Mouse (Mus musculus) G1E (cell line): ENCODE results near the gene Adck1. TPM values are rescaled to one million over a fixed set of nuclear protein-coding genes. Genes with fewer than 3 reads are reported as not detected.
"Not testable (repeated sequence)": the region's sequence is repeated elsewhere in the genome, so short reads cannot be mapped to it uniquely, and the experiment has no call there.

Source experiments
- ATAC-seq: 2 replicates; pipeline ENCODE4 v1.8.0; 2016; ENCODE audit warnings: mild to moderate bottlenecking; ENCODE audit not compliant: insufficient number of reproducible peaks, poor library complexity, low FRiP score, severe bottlenecking; ENCODE audit errors: extremely low read depth
- DNase-seq: peaks from one replicate; pipeline ENCODE4 v3.0.0; 2012; ENCODE audit warnings: low spot score
- H3K27me3 ChIP-seq: 2 replicates; pipeline ENCODE4 v1.6.1; 2012; ENCODE audit warnings: mild to moderate bottlenecking, low read length, inconsistent platforms; ENCODE audit not compliant: insufficient read depth
- H3K36me3 ChIP-seq: replicated peaks from 2 replicates; pipeline ENCODE3; 2012; ENCODE audit warnings: mild to moderate bottlenecking, inconsistent platforms
- H3K4me1 ChIP-seq: 2 replicates; pipeline ENCODE4 v1.6.1; 2012; ENCODE audit warnings: low read depth, low read length, inconsistent platforms, mixed read lengths; ENCODE audit not compliant: insufficient read depth
- H3K4me3 ChIP-seq: 2 replicates; pipeline ENCODE4 v1.5.1; 2012; ENCODE audit warnings: low read depth, mild to moderate bottlenecking, inconsistent platforms, low read length, moderate library complexity, mixed read lengths
- H3K9me3 ChIP-seq: replicated peaks from 2 replicates; pipeline ENCODE4 v1.6.1; 2012; ENCODE audit warnings: inconsistent platforms
- CTCF ChIP-seq: IDR thresholded peaks from 2 replicates; pipeline ENCODE4 v1.5.1; 2012; ENCODE audit warnings: low read depth, low read length, inconsistent platforms, mixed read lengths
- GATA1 ChIP-seq: IDR thresholded peaks from 2 replicates; pipeline ENCODE4 v1.6.1; 2012; ENCODE audit warnings: borderline replicate concordance, low read length, inconsistent platforms, mixed read lengths
- GATA2 ChIP-seq: IDR thresholded peaks from 2 replicates; pipeline ENCODE4 v1.6.1; 2012; ENCODE audit warnings: low read depth, low read length, inconsistent platforms, borderline replicate concordance
- POLR2AphosphoS5 ChIP-seq: IDR thresholded peaks from 2 replicates; pipeline ENCODE4 v1.6.1; 2012; ENCODE audit warnings: low read depth, low read length, inconsistent platforms; ENCODE audit not compliant: insufficient replicate concordance
- TAL1 ChIP-seq: conservative IDR thresholded peaks from 2 replicates; pipeline ENCODE4 v1.6.1; 2012; ENCODE audit warnings: low read depth, low read length, inconsistent platforms, mixed read lengths
- polyA plus RNA-seq: library from polyadenylated mRNA; stranded (reverse); fragments of >175 nt; gene quantifications from 2 replicates; pipeline ENCODE4 v1.2.3, GENCODE M21; 2012
- total RNA-seq, 2 experiments: library from RNA; stranded (forward) in 1 of 2; stranded (reverse) in 1 of 2; fragments of 200-1000 nt in 1 of 2; fragments of >200 nt in 1 of 2; fragmentation: Nextera tagmentation in 1 of 2; gene quantifications; 2 replicates each; pipeline ENCODE4 v1.2.3; 2014 to 2017

Adck1 gene
- total and polyA plus RNA-seq, 3 experiments, result 9.2 to 28.4 (median 10.4) TPM

DNA sequence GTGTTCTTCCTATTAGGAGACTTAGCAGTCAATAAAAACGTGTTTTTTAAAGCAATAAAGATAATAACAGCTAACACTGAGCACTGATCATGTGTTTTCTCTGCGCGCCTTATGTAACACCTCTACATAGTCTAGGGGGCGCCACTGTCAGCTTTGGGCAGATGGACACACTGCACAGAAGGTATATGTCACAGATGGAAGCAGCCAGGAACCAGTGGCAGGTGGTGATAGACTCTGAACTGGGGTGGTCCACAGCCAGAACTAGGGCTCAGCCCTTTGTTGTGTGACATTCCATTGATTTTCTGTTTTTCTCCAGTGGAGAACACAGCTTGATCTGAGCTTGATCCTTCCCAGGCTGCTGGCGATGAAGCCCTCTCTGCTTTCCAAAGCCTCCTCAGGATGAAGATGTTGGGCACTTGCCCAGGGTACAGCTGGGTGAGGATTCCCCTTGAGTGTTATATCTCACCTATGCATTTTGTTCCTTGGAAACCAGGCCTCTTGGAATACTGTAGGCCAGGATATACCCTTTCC lies 107.6 kb downstream of the Adck1 start:
- TF ChIP-seq TAL1 (no peak), CTCF (no peak), POLR2AphosphoS5 (no peak), GATA2 (no peak), GATA1 (no peak)
- DNase-seq, result no peak
- H3K4me1 ChIP-seq, result peaks cover 2% of the 10 kb centered on the region; the same call in 1 of the 2 replicates
- H3K36me3 ChIP-seq, result no peaks in the 10 kb centered on the region
- no peaks in the 10 kb centered on the region for H3K9me3 ChIP-seq
- ATAC-seq, result no peak
- H3K4me3 ChIP-seq, result no peak overlapping the region
- peaks cover 14% of the 10 kb centered on the region for H3K27me3 ChIP-seq

DNA sequence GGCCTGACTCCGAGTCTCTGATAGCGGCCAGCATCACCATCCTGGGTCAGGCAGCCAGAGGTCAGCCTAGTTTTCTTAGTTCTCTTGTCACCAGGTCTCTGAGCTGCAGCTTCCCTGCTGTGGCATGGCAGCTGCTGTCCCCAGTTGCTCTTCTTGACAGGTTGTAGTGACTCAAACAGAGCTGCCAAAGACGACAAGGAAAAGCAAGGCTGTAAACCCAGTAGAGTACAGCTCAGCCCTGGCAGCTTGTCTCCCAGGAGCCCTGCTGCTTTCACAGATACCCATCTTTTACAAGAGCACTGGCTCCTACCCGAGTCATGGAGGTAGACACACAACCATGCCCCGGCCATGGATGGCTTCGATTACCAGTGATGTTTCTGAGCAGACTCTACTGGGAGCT lies 108.3 kb downstream of the Adck1 start:
- no peaks in the 10 kb centered on the region for H3K9me3 ChIP-seq
- no peak for ATAC-seq
- peaks cover 2% of the 10 kb centered on the region; the same call in 1 of the 2 replicates for H3K4me1 ChIP-seq
- H3K36me3 ChIP-seq, result no peaks in the 10 kb centered on the region
- no peak for TF ChIP-seq GATA1
- TF ChIP-seq TAL1, result no peak
- TF ChIP-seq POLR2AphosphoS5, result no peak
- TF ChIP-seq CTCF, result no peak
- no peak for TF ChIP-seq GATA2
- DNase-seq, result no peak
- H3K27me3 ChIP-seq, result peaks cover 14% of the 10 kb centered on the region
- no peak overlapping the region for H3K4me3 ChIP-seq

DNA sequence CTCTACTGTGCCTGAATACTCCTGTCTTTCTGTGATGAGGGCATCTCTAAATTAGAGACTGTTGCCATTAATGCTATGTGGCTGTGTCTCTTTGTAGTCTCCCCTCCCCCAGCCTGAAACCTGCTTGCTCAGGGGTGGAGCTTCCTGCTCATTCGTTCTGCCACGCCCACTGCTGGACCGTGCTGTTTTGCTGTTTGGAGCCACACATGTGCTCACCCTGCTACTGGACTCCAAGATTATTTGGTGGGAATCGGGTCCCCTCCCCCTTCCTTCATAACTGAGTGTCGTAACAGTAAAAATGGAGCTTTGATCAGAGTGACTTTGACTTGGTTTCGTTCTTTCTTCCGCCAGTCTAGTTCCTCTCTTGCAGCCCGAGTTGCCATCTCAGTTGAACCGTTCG lies 111.5 kb downstream of the Adck1 start:
- ATAC-seq, H3K4me3 ChIP-seq, DNase-seq, H3K4me1 ChIP-seq, H3K9me3 ChIP-seq, H3K36me3 ChIP-seq: not testable (repeated sequence)
- H3K27me3 ChIP-seq, result peaks cover 17% of the 10 kb centered on the region

DNA sequence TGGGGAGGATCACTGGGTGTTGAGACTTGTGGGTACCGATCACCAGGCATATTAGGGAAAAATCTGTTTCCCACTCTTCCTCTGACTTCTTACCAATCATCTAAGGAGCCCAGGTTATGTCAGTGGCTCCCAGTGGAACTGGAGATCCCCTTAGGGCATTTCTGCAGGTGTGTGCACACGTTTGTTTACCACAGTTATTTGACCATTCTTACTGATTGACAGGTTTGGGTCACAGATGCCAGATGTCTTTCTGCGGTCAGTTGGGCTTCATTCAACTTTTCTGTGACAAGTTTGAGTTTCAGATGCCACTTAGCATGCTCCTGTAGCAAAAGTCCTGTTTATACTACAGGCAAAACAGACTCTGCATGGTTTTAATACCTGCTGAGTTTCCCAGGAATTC lies 112.5 kb downstream of the Adck1 start:
- no peak overlapping the region for H3K4me3 ChIP-seq
- TF ChIP-seq GATA1 (no peak), TAL1 (no peak), CTCF (no peak), POLR2AphosphoS5 (no peak), GATA2 (no peak)
- no peaks in the 10 kb centered on the region for H3K4me1 ChIP-seq
- no peaks in the 10 kb centered on the region for H3K36me3 ChIP-seq
- DNase-seq (no peak), ATAC-seq (no peak)
- H3K27me3 ChIP-seq, result peaks cover 16% of the 10 kb centered on the region
- H3K9me3 ChIP-seq, result no peaks in the 10 kb centered on the region

DNA sequence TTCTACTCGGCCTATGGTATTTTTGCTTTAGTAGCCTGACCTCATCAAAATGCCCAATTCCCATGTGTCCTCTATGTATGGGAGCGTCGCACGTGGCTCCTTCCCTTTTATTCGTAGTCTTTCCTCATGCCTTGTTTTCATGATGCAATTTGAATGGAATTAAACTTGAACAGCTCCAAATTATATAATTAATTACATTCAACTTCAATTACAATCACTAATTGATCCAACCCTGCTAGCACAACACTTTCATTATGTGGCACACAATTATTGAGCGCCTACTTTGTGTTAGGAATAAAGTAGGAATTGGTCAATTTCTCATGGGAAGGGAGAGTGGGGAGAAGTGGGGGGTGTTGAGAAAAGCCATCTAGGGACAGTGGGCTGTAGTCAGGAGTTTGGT lies 113.4 kb downstream of the Adck1 start:
- peaks cover 12% of the 10 kb centered on the region for H3K27me3 ChIP-seq
- DNase-seq (no peak), ATAC-seq (no peak)
- TF ChIP-seq GATA1 (no peak), TAL1 (no peak), POLR2AphosphoS5 (no peak), GATA2 (no peak), CTCF (no peak)
- no peaks in the 10 kb centered on the region for H3K36me3 ChIP-seq
- H3K4me3 ChIP-seq, result no peak overlapping the region
- no peaks in the 10 kb centered on the region for H3K9me3 ChIP-seq
- no peaks in the 10 kb centered on the region for H3K4me1 ChIP-seq

DNA sequence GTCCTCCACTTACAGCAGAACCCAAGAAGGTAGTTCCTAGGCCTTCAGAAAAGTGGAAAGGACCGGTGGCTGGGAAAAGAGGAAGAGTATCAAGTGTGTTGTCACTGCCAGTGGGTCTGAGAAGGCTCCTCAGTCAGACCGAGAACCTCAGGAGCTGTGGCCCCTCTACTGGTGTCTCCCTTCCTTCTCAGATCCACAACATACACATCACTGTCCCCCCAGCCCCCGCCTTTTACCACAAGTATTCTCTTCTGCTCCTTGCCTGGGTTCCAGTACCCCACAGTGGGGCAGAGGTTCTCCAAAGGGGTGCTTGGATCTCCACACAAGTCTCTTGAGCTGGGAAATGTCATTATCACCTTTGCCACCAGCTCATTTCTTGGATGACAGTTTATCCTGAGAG lies 115.5 kb downstream of the Adck1 start:
- DNase-seq, result no peak
- Histone ChIP-seq H3K4me3 (no peak overlapping the region), H3K27me3 (peaks cover 4% of the 10 kb centered on the region; the same call in 1 of the 2 replicates), H3K4me1 (no peaks in the 10 kb centered on the region), H3K9me3 (no peaks in the 10 kb centered on the region), H3K36me3 (no peaks in the 10 kb centered on the region)
- TF ChIP-seq GATA1 (no peak), CTCF (no peak), GATA2 (no peak), POLR2AphosphoS5 (no peak), TAL1 (no peak)
- no peak for ATAC-seq
